Mouse (Mus musculus): ENCODE data around the gene Lamb1. TPM values are rescaled to one million over a fixed set of nuclear protein-coding genes. Genes with fewer than 3 reads are reported as not detected.
A peak's percentile ranks its signal among the peaks of the same experiment; 100 is the strongest.

Lamb1 gene
- polyA plus RNA-seq, 1 experiment from 2014 or later = 31.7 TPM

DNA sequence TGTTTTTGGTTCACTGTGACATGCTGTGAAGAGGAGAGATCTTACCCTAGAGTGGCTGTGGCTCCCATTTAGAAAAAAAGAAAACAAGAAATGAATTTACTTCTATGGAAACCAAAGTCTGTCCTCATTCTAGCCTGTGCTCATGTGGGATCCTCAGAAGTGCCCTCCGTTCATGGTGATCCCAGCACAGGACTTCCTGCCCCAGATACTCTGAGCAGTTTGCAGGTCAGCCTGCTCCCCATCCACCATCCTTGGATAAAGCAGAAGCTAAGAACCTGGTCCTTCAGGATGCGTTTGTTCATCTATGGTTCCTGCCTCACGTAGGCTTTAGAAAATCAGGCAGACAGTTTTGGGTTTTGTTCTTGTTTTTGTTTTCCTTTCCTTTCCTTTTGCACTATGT lies 3.3 kb downstream of the Lamb1 start:
- 75% methylated on average over 3 of the region's 3 CpGs for WGBS
- Histone ChIP-seq H3K4me3 (ENCODE audit: low read depth, low read length) (no peak overlapping the region), H3K4me1 (replicated peaks; ENCODE audit: control insufficient read depth, insufficient read depth) (peaks cover 8% of the 10 kb centered on the region), H3K9ac (ENCODE audit: low read length) (no peak overlapping the region), H3K9me3 (ENCODE audit: control insufficient read depth, low read length) (no peaks in the 10 kb centered on the region), H3K27ac (replicated peaks) (no peak overlapping the region), H3K36me3 (ENCODE audit: control insufficient read depth, insufficient read depth, low read length) (peaks cover 11% of the 10 kb centered on the region), H3K27me3 (ENCODE audit: control insufficient read depth, insufficient read depth, low read length) (no peaks in the 10 kb centered on the region), H3K4me2 (replicated peaks; ENCODE audit: low read depth) (no peak overlapping the region; the same call in 1 of the 2 replicates)
- DNase-seq (ENCODE audit: low spot score) = no peak
- no peak for TF ChIP-seq CTCF (IDR thresholded peaks at IDR 0.05; ENCODE audit: low read depth)
- no peak for TF ChIP-seq EP300 (optimal IDR thresholded peaks at IDR 0.05)
- no peak for ATAC-seq (ENCODE audit: low FRiP score, low TSS enrichment)

DNA sequence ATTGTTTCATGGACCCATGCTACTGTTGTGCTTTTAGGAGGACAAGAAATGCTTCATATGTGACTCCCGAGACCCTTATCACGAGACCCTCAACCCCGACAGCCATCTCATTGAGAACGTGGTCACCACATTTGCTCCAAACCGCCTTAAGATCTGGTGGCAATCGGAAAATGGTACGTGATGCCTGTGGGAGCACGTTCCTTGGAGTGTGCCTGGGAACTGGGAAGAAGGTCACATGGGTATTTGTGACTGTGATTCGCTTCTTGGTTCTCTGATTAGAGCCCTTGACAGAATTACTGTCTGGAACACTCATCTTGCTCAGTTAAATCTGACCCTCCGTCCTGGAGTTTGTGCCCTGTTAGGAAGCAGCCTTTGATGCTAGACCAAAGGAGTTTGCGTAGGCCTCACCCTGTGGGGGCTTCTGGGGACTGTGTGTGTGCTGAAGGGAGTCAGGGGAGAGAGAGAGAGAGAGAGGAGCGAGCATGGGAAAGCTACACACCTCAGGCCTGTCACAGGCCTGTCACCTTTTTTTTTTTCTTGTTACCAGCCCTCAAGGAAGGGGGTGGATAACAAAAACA lies 4.1 kb downstream of the Lamb1 start:
- H3K9me3 ChIP-seq (ENCODE audit: control insufficient read depth, low read length) = no peaks in the 10 kb centered on the region
- H3K4me2 ChIP-seq (replicated peaks; ENCODE audit: low read depth) = no peak overlapping the region
- H3K27ac ChIP-seq (replicated peaks) = peak overlapping the region; percentile 40; the same call in 1 of the 2 replicates
- no peaks in the 10 kb centered on the region for H3K27me3 ChIP-seq (ENCODE audit: control insufficient read depth, insufficient read depth, low read length)
- TF ChIP-seq EP300 (optimal IDR thresholded peaks at IDR 0.05) (no peak), CTCF (IDR thresholded peaks at IDR 0.05; ENCODE audit: low read depth) (no peak)
- H3K4me3 ChIP-seq (ENCODE audit: low read depth, low read length) = no peak overlapping the region
- peaks cover 14% of the 10 kb centered on the region for H3K36me3 ChIP-seq (ENCODE audit: control insufficient read depth, insufficient read depth, low read length)
- DNase-seq (ENCODE audit: low spot score) (peak; percentile 32), ATAC-seq (ENCODE audit: low FRiP score, low TSS enrichment) (no peak; the same call in 1 of the 2 replicates)
- peak overlapping the region; percentile 13; the same call in 1 of the 2 replicates for H3K9ac ChIP-seq (ENCODE audit: low read length)
- H3K4me1 ChIP-seq (replicated peaks; ENCODE audit: control insufficient read depth, insufficient read depth) = peaks cover 8% of the 10 kb centered on the region
- 65% methylated on average over 12 of the region's 12 CpGs for WGBS

DNA sequence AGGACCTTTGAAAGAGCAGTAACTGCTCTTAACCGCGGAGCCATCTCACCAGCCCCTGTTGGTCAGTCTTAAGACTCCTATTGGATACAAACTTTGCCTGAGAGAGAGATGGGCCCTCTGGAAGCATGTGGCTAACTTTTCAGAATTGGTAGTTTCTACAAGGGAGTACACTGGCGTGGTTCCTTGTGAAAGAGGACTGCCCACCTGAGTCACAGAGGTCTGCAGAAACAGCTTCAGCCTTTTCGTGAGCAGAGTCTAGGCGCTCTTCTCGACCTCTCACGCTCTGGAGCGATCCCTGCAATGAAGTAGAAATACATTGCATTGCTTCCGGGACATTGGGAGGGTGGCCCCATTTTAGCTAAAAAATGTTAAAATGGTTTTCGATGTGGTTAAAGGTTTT lies 5.3 kb downstream of the Lamb1 start:
- ATAC-seq (ENCODE audit: low FRiP score, low TSS enrichment) = no peak
- H3K4me3 ChIP-seq (ENCODE audit: low read depth, low read length) = no peak overlapping the region

DNA sequence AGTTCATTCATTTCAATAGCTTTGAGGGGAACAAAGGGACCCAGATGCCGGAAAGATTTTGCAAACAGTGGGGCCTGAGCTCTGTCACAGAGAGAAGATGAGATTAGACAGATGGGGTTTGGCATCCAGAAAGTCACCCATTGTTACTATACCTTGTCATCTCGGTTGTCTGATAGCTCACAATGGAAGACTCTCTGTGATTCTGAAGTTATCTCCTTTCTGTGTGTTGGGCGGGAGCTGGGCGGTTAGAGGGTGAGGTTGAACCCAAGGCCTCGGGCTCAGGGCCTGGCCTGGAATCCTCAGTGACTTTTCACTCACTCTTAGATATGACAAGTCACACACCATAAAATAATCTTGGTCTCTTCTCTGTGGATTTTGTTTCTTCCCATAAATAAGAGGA lies 5.7 kb downstream of the Lamb1 start:
- H3K9ac ChIP-seq (ENCODE audit: low read length) = no peak overlapping the region
- 53% methylated on average over 5 of the region's 5 CpGs for WGBS
- H3K36me3 ChIP-seq (ENCODE audit: control insufficient read depth, insufficient read depth, low read length) = peaks cover 17% of the 10 kb centered on the region
- H3K4me3 ChIP-seq (ENCODE audit: low read depth, low read length) = no peak overlapping the region
- ATAC-seq (ENCODE audit: low FRiP score, low TSS enrichment) = no peak
- H3K9me3 ChIP-seq (ENCODE audit: control insufficient read depth, low read length) = no peaks in the 10 kb centered on the region
- DNase-seq (ENCODE audit: low spot score) = no peak
- H3K27me3 ChIP-seq (ENCODE audit: control insufficient read depth, insufficient read depth, low read length) = no peaks in the 10 kb centered on the region
- H3K27ac ChIP-seq (replicated peaks) = peak overlapping the region; percentile 67
- H3K4me1 ChIP-seq (replicated peaks; ENCODE audit: control insufficient read depth, insufficient read depth) = peaks cover 8% of the 10 kb centered on the region
- peak overlapping the region; percentile 29; the same call in 1 of the 2 replicates for H3K4me2 ChIP-seq (replicated peaks; ENCODE audit: low read depth)
- TF ChIP-seq CTCF (IDR thresholded peaks at IDR 0.05; ENCODE audit: low read depth) (no peak), EP300 (optimal IDR thresholded peaks at IDR 0.05) (no peak)

More for the DNA sequence above, 5.3 kb downstream of the Lamb1 start:
- Histone ChIP-seq H3K9me3 (ENCODE audit: control insufficient read depth, low read length) (no peaks in the 10 kb centered on the region), H3K9ac (ENCODE audit: low read length) (no peak overlapping the region), H3K27me3 (ENCODE audit: control insufficient read depth, insufficient read depth, low read length) (no peaks in the 10 kb centered on the region), H3K36me3 (ENCODE audit: control insufficient read depth, insufficient read depth, low read length) (peaks cover 17% of the 10 kb centered on the region), H3K27ac (replicated peaks) (peak overlapping the region; percentile 67; the same call in 1 of the 2 replicates), H3K4me1 (replicated peaks; ENCODE audit: control insufficient read depth, insufficient read depth) (peaks cover 8% of the 10 kb centered on the region), H3K4me2 (replicated peaks; ENCODE audit: low read depth) (no peak overlapping the region)
- TF ChIP-seq CTCF (IDR thresholded peaks at IDR 0.05; ENCODE audit: low read depth) (no peak), EP300 (optimal IDR thresholded peaks at IDR 0.05) (no peak)
- DNase-seq (ENCODE audit: low spot score) = no peak
- WGBS = 76% methylated on average over 10 of the region's 10 CpGs

DNA sequence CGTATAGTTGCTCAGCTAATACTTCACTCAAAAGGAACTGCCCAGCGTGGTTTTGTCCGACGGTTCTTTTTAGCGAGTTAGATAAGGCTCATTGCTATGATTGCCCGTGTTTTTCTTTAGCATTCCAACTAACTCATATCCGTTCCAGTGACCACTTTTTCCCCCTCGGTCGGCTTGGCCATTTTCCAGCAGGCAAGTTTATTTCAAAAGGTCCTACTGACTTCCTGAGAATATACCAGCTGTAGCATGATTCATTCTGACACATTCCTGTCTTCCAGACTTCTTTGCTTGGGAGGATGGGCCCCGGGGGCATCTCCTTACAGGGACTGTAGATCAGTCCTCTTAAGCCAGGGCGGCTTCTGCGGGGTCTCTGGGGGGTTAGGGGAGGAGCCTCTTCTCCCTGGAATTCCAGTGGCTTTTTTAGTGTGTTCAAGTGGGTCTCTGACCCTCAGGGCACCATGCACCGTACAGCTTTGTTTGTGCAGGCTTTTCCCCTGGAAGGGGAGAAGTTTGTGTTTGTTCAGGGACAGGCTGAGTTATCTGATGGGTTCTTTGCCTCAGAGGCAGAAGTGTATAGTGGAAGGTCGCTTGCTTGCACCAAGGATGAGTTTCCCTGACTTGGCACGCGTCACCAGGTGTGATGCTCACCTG lies 6.5 kb downstream of the Lamb1 start:
- ATAC-seq (ENCODE audit: low FRiP score, low TSS enrichment) (no peak), DNase-seq (ENCODE audit: low spot score) (peak; percentile 54)
- Histone ChIP-seq H3K4me1 (replicated peaks; ENCODE audit: control insufficient read depth, insufficient read depth) (peaks cover 8% of the 10 kb centered on the region), H3K9me3 (ENCODE audit: control insufficient read depth, low read length) (no peaks in the 10 kb centered on the region), H3K27me3 (ENCODE audit: control insufficient read depth, insufficient read depth, low read length) (no peaks in the 10 kb centered on the region), H3K27ac (replicated peaks) (peak overlapping the region; percentile 67), H3K36me3 (ENCODE audit: control insufficient read depth, insufficient read depth, low read length) (peaks cover 17% of the 10 kb centered on the region), H3K4me3 (ENCODE audit: low read depth, low read length) (no peak overlapping the region), H3K9ac (ENCODE audit: low read length) (no peak overlapping the region), H3K4me2 (replicated peaks; ENCODE audit: low read depth) (peak overlapping the region; percentile 29; the same call in 1 of the 2 replicates)
- WGBS = 13% methylated on average over 16 of the region's 16 CpGs
- TF ChIP-seq CTCF (IDR thresholded peaks at IDR 0.05; ENCODE audit: low read depth) (no peak), EP300 (optimal IDR thresholded peaks at IDR 0.05) (no peak)

Data from stomach, postnatal 0 days (tissue).